Mouse (Mus musculus): Measurements from ENCODE around the gene Aqp1. TPM values are rescaled to one million over a fixed set of nuclear protein-coding genes. Genes with fewer than 3 reads are reported as not detected.

The Aqp1 gene
- polyA plus RNA-seq, 1 experiment, result 206 TPM

GRCm38 (mm10) chr6:55389321-55389720 lies 53.1 kb downstream of the Aqp1 start:
- Histone ChIP-seq H3K27me3 (ENCODE audit: control insufficient read depth, insufficient read depth, low read length) (no peaks in the 10 kb centered on the region), H3K36me3 (ENCODE audit: control insufficient read depth, insufficient read depth, low read length) (no peaks in the 10 kb centered on the region), H3K4me3 (ENCODE audit: extremely low read depth, insufficient read depth, insufficient read length) (no peak overlapping the region), H3K4me1 (ENCODE audit: control insufficient read depth, insufficient read depth, insufficient read length) (no peaks in the 10 kb centered on the region), H3K27ac (ENCODE audit: insufficient read depth, low read length) (no peak overlapping the region)
- TF ChIP-seq CTCF (IDR thresholded peaks at IDR 0.05; ENCODE audit: extremely low read depth, insufficient read depth, insufficient read length, insufficient replicate concordance) (no peak), POLR2A (IDR thresholded peaks at IDR 0.05; ENCODE audit: low read depth, low read length) (no peak)
- 63% methylated on average over 5 of the region's 5 CpGs for WGBS
- no peak for DNase-seq (ENCODE audit: low read depth in 1 of 2, low spot score in 2 of 2)

GRCm38 (mm10) chr6:55391814-55392213 lies 55.6 kb downstream of the Aqp1 start:
- WGBS, result 35% methylated on average over 4 of the region's 4 CpGs

GRCm38 (mm10) chr6:55392453-55392852 lies 56.2 kb downstream of the Aqp1 start:
- no peak overlapping the region for H3K27ac ChIP-seq (ENCODE audit: insufficient read depth, low read length)
- no peak overlapping the region for H3K4me3 ChIP-seq (ENCODE audit: extremely low read depth, insufficient read depth, insufficient read length)
- 11% methylated on average over 4 of the region's 4 CpGs for WGBS
- TF ChIP-seq CTCF (IDR thresholded peaks at IDR 0.05; ENCODE audit: extremely low read depth, insufficient read depth, insufficient read length, insufficient replicate concordance), result peak; percentile 15; the same call in 1 of the 2 replicates
- no peak for TF ChIP-seq POLR2A (IDR thresholded peaks at IDR 0.05; ENCODE audit: low read depth, low read length)
- H3K4me1 ChIP-seq (ENCODE audit: control insufficient read depth, insufficient read depth, insufficient read length), result no peaks in the 10 kb centered on the region
- no peaks in the 10 kb centered on the region for H3K27me3 ChIP-seq (ENCODE audit: control insufficient read depth, insufficient read depth, low read length)
- H3K36me3 ChIP-seq (ENCODE audit: control insufficient read depth, insufficient read depth, low read length), result no peaks in the 10 kb centered on the region
- DNase-seq (ENCODE audit: low read depth in 1 of 2, low spot score in 2 of 2), result peak in 1 of 2 experiments; percentile 25

More at GRCm38 (mm10) chr6:55391814-55392213, 55.6 kb downstream of the Aqp1 start:
- H3K36me3 ChIP-seq (ENCODE audit: control insufficient read depth, insufficient read depth, low read length), result no peaks in the 10 kb centered on the region
- DNase-seq (ENCODE audit: low read depth in 1 of 2, low spot score in 2 of 2), result no peak
- TF ChIP-seq CTCF (IDR thresholded peaks at IDR 0.05; ENCODE audit: extremely low read depth, insufficient read depth, insufficient read length, insufficient replicate concordance) (no peak), POLR2A (IDR thresholded peaks at IDR 0.05; ENCODE audit: low read depth, low read length) (no peak)
- no peaks in the 10 kb centered on the region for H3K27me3 ChIP-seq (ENCODE audit: control insufficient read depth, insufficient read depth, low read length)
- H3K4me1 ChIP-seq (ENCODE audit: control insufficient read depth, insufficient read depth, insufficient read length), result no peaks in the 10 kb centered on the region
- H3K27ac ChIP-seq (ENCODE audit: insufficient read depth, low read length), result no peak overlapping the region
- no peak overlapping the region for H3K4me3 ChIP-seq (ENCODE audit: extremely low read depth, insufficient read depth, insufficient read length)

- Histone ChIP-seq H3K27me3 (ENCODE audit: control insufficient read depth, insufficient read depth, low read length) (no peaks in the 10 kb centered on the region), H3K36me3 (ENCODE audit: control insufficient read depth, insufficient read depth, low read length) (no peaks in the 10 kb centered on the region), H3K27ac (ENCODE audit: insufficient read depth, low read length) (no peak overlapping the region), H3K4me1 (ENCODE audit: control insufficient read depth, insufficient read depth, insufficient read length) (no peaks in the 10 kb centered on the region), H3K4me3 (ENCODE audit: extremely low read depth, insufficient read depth, insufficient read length) (no peak overlapping the region)
- 83% methylated on average over 10 of the region's 10 CpGs for WGBS
- no peak for TF ChIP-seq POLR2A (IDR thresholded peaks at IDR 0.05; ENCODE audit: low read depth, low read length)
- TF ChIP-seq CTCF (IDR thresholded peaks at IDR 0.05; ENCODE audit: extremely low read depth, insufficient read depth, insufficient read length, insufficient replicate concordance), result no peak
- DNase-seq (ENCODE audit: low read depth in 1 of 2, low spot score in 2 of 2), result no peak
Observed at GRCm38 (mm10) chr6:55394854-55395253, 58.6 kb downstream of the Aqp1 start.

GRCm38 (mm10) chr6:55396176-55396575 lies 59.9 kb downstream of the Aqp1 start:
- TF ChIP-seq POLR2A (IDR thresholded peaks at IDR 0.05; ENCODE audit: low read depth, low read length), result no peak
- 61% methylated on average over 3 of the region's 3 CpGs for WGBS
- H3K4me3 ChIP-seq (ENCODE audit: extremely low read depth, insufficient read depth, insufficient read length), result no peak overlapping the region
- no peaks in the 10 kb centered on the region for H3K27me3 ChIP-seq (ENCODE audit: control insufficient read depth, insufficient read depth, low read length)
- H3K36me3 ChIP-seq (ENCODE audit: control insufficient read depth, insufficient read depth, low read length), result no peaks in the 10 kb centered on the region
- no peak overlapping the region for H3K27ac ChIP-seq (ENCODE audit: insufficient read depth, low read length)
- DNase-seq (ENCODE audit: low read depth in 1 of 2, low spot score in 2 of 2), result no peak
- H3K4me1 ChIP-seq (ENCODE audit: control insufficient read depth, insufficient read depth, insufficient read length), result no peaks in the 10 kb centered on the region

GRCm38 (mm10) chr6:55396622-55397041 lies 60.4 kb downstream of the Aqp1 start:
- Histone ChIP-seq H3K36me3 (ENCODE audit: control insufficient read depth, insufficient read depth, low read length) (no peaks in the 10 kb centered on the region), H3K27ac (ENCODE audit: insufficient read depth, low read length) (no peak overlapping the region), H3K4me3 (ENCODE audit: extremely low read depth, insufficient read depth, insufficient read length) (no peak overlapping the region), H3K4me1 (ENCODE audit: control insufficient read depth, insufficient read depth, insufficient read length) (no peaks in the 10 kb centered on the region), H3K27me3 (ENCODE audit: control insufficient read depth, insufficient read depth, low read length) (no peaks in the 10 kb centered on the region)
- 88% methylated on average over 11 of the region's 11 CpGs for WGBS
- no peak for TF ChIP-seq POLR2A (IDR thresholded peaks at IDR 0.05; ENCODE audit: low read depth, low read length)
- no peak for TF ChIP-seq CTCF (IDR thresholded peaks at IDR 0.05; ENCODE audit: extremely low read depth, insufficient read depth, insufficient read length, insufficient replicate concordance)
- DNase-seq (ENCODE audit: low read depth in 1 of 2, low spot score in 2 of 2), result no peak

Other genes with a start within 250 kb of the Aqp1 start
- gene Crhr2, start 203.4 kb upstream of the Aqp1 start, polyA plus RNA-seq (2012; rRNA removed), result 0.07 TPM in 2 replicates
- 0.39 and 0.51 TPM in 2 replicates for gene Inmt, start 161.4 kb upstream of the Aqp1 start, polyA plus RNA-seq (2012; rRNA removed)
- 1.0 and 1.7 TPM in 2 replicates for gene Mindy4, start 133.0 kb upstream of the Aqp1 start, polyA plus RNA-seq (2012; rRNA removed)
- 0.11 TPM in 1 of 2 replicates, not detected in the other for gene Ghrhr, start 39.9 kb downstream of the Aqp1 start, polyA plus RNA-seq (2012; rRNA removed)
- gene Adcyap1r1, start 115.5 kb downstream of the Aqp1 start, polyA plus RNA-seq (2012; rRNA removed), result 0.06 and 0.11 TPM in 2 replicates